19 mouse cellular contexts compared by ENCODE assay signal in the genomic region with DNA sequence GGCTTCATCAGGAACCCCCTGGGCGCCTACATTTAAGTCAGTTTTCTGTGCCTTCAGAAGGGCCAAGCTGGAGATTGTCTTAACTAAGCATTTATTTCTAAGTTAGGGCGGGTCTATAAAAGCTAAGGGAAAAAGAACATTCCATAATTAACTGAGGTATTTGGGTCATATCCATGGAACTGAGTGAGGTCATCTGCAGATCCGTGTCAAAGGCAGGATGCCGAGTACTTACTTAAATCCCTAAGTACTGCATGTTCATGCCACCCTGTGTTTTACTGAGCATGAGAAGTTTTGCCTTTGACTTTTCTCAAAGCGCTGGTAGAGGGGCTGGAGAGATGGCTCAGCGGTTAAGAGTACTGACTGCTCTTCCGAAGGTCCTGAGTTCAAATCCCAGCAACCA. TPM values are rescaled to one million over a fixed set of nuclear protein-coding genes. Genes with fewer than 3 reads are reported as not detected.
"Had no signal": no experiment of that assay in that cellular context is flagged by ENCODE, and none has a peak within 500 bp of the region (broad histone marks: within the 10 kb centered on the region; RNA-seq: fewer than 3 reads in every experiment).

No protein-coding gene starts in this region.

- DNase-seq: forebrain, postnatal 0 days; gastrocnemius, postnatal 25 days; heart, postnatal 14 days; kidney, adult 11 months; kidney, adult 2 months; kidney, adult 9 months; kidney, postnatal 14 days; liver; liver, embryonic 13.5 days had no signal

RNA-seq across cellular contexts. Expression of gene Rfpl4b, which starts 57.7 kb away (rescaled TPM):
- total RNA-seq: forebrain, postnatal 0 days; gastrocnemius, adult 8-10 months; gastrocnemius, postnatal 25 days; heart, adult 18-20 months; heart, postnatal 14 days; hematopoietic stem cell, adult 5-6 weeks; hindbrain, postnatal 0 days; layer of hippocampus, adult 2 months; layer of hippocampus, postnatal 10 days; layer of hippocampus, postnatal 25 days; left cerebral cortex, adult 2 months; left cerebral cortex, postnatal 14 days; left cerebral cortex, postnatal 36 days had no signal
